Mouse (Mus musculus) embryonic stem cell, embryonic (primary cell): ENCODE results near the gene Dars2.

Source experiments
- CTCF ChIA-PET, 4 experiments: fragments of 300-600 bp in 2 of 4; fragments of 350-600 bp in 2 of 4; sonication (Branson Sonifier 250); formaldehyde crosslinking; loops; one replicate each; lab custom pipeline; 2022; ENCODE audit warnings: inconsistent platforms in 2 of 4; lab: Charles Lee
- POLR2A ChIA-PET, 4 experiments: fragments of 300-600 bp in 2 of 4; fragments of 350-600 bp in 2 of 4; sonication (Branson Sonifier 250); formaldehyde crosslinking; loops; one replicate each; lab custom pipeline; 2022; ENCODE audit warnings: antibody characterized with exemption in 4 of 4, inconsistent platforms in 1 of 4; lab: Charles Lee

Dars2 gene

DNA sequence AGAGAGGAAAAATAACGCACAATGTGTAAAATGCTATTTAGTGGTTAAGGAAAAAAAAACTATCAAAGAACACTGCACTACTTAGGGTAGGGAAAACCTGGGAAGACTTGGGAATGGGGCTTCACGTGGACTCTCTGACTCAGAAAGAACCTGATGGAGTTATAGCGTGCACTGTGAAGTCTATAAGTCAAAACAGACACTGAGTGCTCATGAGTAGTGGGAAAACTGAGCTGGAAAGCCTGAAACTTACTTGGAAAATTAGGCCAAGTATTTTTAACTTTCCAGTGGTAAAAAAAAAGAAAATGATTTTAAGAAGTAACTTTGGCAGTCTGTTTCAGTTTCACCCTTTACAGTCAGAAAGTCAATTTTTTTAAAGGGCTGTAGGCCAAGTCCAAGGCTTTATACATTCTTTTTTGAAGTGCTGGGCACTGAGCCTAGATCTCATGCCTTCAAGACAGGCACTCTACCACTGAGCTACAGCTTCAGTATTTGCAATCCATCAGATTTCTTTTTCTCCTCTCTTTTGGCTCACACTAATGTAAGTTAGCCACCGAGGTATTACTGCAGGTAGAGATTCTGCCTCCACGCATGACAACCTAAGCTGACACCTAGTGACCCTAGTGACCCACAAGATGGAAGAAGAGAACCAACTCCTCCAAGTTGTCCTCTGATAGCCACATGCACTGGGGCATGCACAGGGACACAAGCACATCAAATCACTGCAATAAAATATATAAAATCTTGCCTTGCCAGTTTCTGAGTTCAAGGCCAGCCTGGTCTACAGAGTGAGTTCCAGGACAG, 44.8 kb downstream of the Dars2 start:
- CTCF ChIA-PET, result interaction anchor here in 1 of 4 experiments (0.6 to 0.7 kb wide), 2 partner anchors 37 to 86 kb away, joined by 3 to 4 read pairs; no protein-coding TSS in a partner anchor

DNA sequence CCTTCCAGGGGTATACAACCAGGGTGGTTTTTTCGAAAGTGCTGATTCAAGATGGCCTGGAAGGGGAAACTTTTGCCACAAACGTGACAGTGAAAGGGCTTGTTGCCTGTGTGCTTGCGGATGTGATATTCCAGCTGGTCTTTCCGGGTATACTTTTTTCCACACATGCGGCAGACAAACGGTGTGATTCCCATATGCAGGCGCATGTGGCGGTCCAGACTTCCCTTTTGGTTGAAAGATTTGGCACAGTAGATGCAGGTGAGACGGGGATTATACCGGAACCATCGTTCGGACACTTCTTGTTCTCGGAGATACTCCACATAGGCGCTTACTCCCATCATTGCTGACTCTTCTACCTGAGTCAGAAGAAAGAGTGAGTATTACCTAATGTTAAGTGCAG, 50.4 kb downstream of the Dars2 start:
- ChIA-PET POLR2A (interaction anchor here (1.0 to 8.5 kb wide), 12 partner anchors 8 to 114 kb away, joined by 3 to 233 read pairs (median 7); partner anchors contain the start of gene Zbtb37 (in 4 of the 4)), CTCF (no interaction called here)

More for the DNA sequence above, 44.8 kb downstream of the Dars2 start:
- POLR2A ChIA-PET, result interaction anchor here in 3 of 4 experiments (0.6 to 15.0 kb wide), 6 partner anchors 10 to 131 kb away, joined by 3 to 267 read pairs (median 16); partner anchors contain the start of gene Zbtb37 (in 2 of the 3)

DNA sequence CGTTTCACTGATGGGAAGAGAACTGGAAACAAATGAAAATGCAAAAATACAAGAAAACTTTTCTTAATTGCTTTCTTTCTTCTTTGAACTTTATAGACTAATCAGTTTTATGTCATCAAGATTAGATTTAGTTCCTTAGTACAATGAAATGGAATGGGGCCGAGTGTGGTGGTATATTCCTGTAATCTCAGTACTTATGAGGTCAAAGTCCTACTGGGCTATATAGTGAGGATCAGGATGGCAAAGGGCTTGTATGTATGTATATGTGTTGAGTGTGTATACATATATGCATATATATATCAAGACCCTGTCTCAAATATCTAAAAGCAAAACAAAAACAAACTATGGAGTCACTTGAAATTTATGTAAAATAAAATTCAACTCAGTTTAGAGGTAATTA, 54.1 kb downstream of the Dars2 start:
- POLR2A ChIA-PET, result interaction anchor here in 2 of 4 experiments (1.1 to 8.5 kb wide), 4 partner anchors 11 to 23 kb away, joined by 3 to 233 read pairs (median 53); partner anchors contain the start of gene Zbtb37 (in 2 of the 2)
- CTCF ChIA-PET, result no interaction called here

DNA sequence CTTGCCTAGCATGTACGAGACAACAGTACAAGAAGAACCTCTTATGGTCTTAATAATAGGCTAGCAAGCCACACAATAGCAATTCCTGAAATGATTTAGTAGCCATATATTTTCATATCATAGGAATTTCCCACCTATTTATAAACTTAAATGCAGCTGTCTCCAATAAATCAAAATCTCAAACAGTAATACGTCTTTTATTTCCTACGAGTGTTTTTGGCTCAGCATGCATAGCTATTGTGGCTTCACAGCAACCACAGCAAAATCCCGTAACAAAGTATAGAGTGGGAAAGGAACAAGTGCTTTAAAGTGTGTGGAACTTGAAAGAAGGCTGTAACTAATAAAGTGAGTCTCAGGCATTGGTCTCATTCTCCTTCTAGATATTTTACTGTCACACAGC, 60.0 kb downstream of the Dars2 start:
- CTCF ChIA-PET, result no interaction called here

DNA sequence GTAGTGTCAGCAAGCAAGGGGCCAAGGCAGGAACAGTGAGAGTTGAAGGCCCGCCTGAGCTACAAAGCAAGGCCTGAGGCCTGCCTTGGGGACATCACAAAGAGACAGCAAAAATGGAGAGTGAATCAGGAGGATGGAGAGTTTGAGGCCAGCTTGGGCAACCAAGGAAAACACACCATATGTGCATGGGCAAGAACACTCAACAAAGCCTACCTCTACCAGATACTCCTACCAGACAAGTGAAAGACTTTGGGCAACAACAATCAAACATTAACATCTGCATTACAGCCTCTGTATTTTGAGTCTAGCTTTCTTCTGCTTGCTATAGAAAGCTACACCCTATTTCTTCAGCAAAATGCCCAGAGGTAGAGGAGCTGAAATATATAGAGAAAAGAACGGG, 62.4 kb downstream of the Dars2 start:
- ChIA-PET CTCF (interaction anchor here in 2 of 4 experiments (0.5 to 0.6 kb wide), 2 partner anchors 10 to 1350 kb away, joined by 3 to 4 read pairs; no protein-coding TSS in a partner anchor), POLR2A (interaction anchor here in 3 of 4 experiments (1.1 to 12.2 kb wide), 7 partner anchors 9 to 31 kb away, joined by 3 to 267 read pairs (median 6); partner anchors contain the start of gene Zbtb37 (in 3 of the 3))

More for the DNA sequence above, 60.0 kb downstream of the Dars2 start:
- POLR2A ChIA-PET, result interaction anchor here in 2 of 4 experiments (1.0 to 12.2 kb wide), 7 partner anchors 10 to 185 kb away, joined by 3 to 267 read pairs (median 4); partner anchors contain the start of genes Zbtb37 (in 2 of the 2) and Rc3h1 (in 1 of the 2)

DNA sequence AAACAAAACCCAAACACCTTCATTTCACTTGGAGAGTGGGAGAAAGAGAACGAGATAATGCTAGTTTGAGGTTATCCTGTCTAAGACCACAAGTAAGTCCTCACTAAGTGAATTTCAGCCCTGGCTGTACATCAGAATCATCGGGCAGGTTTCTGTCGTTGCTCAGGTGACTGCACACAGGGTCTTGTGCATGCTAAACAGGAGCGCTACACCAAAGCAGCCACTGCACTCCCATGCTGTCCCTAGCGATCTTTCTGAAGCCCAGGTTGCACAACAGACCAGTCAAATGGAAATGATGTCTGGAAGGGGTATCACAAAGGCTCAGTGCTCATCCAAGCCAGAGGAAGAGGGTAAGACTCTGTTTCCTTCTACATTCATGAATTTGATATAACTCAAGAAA, 64.0 kb downstream of the Dars2 start:
- ChIA-PET CTCF (interaction anchor here in 1 of 4 experiments (0.8 kb wide), 1 partner anchor 72 kb away, joined by 3 read pairs; no protein-coding TSS in a partner anchor), POLR2A (interaction anchor here (0.7 to 12.2 kb wide), 11 partner anchors 14 to 561 kb away, joined by 3 to 267 read pairs (median 5); partner anchors contain the start of gene Zbtb37 (in 4 of the 4))

DNA sequence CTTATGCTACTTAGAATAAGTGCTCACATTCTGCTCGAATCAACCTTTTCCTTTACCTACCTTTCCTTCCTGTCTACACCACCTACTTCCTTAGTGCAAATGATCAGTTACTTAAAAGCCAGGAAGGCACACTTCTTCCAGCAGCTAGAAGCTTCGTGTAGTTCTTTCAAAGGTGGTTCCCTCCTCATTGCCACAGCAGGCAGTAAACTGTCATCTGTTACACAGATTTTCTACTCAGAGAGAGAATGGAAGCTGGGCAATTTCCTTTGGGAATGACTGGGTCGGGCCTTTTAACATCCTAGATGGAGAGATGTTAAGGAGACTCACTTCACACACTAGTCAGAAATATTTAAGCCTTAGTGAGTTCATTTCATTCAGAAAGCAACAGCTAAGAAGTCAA, 64.9 kb downstream of the Dars2 start:
- ChIA-PET POLR2A (interaction anchor here (0.6 to 12.2 kb wide), 18 partner anchors 12 to 126 kb away, joined by 3 to 267 read pairs (median 4); partner anchors contain the start of genes Zbtb37 (in 4 of the 4) and Klhl20 (in 1 of the 4)), CTCF (interaction anchor here in 2 of 4 experiments (0.6 to 1.0 kb wide), 2 partner anchors 190 to 247 kb away, joined by 3 to 4 read pairs; no protein-coding TSS in a partner anchor)

DNA sequence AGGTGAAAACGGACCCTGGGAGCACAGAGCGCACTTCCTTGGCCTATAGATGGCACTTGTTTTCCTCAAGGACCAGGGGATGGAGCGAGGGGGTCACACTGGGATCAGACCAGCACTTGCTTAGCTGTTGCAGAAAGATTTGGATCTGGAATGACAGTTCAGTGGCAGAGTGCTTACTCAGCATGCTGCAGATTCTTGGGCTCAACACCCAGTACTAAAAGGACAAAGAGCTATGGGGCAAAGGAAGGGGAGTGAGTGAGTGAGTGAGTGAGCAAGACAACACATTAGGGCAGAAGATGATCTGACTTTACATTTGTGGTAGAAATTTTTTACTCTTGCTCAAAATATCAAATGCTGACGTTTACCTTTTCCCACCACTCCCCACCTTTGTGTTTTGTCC, 65.5 kb downstream of the Dars2 start:
- ChIA-PET CTCF (interaction anchor here in 2 of 4 experiments (0.6 to 1.0 kb wide), 2 partner anchors 190 to 247 kb away, joined by 3 to 4 read pairs; no protein-coding TSS in a partner anchor), POLR2A (interaction anchor here in 3 of 4 experiments (0.6 to 12.2 kb wide), 18 partner anchors 12 to 127 kb away, joined by 3 to 267 read pairs (median 4); partner anchors contain the start of genes Zbtb37 (in 3 of the 3), Klhl20 (in 1 of the 3) and Rc3h1 (in 1 of the 3))

DNA sequence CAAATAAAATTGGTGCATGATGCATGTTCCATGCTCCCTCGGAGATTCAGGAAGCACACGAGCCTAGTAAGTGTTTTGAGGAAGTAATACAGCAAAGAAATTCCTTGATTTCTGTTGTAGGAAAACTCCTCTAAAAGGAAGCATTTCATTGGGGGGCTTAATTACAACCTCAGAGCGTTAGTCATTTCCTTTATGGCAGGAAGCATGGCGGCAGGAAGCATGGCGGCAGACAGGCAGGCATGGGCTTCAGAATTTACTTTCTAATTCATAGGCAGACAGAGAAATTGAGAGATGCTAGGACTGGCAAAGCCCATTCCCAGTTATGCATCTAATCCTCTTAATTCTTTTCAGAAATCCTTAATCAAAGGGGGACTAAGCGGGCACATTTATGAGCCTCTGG, 76.6 kb downstream of the Dars2 start:
- CTCF ChIA-PET, result no interaction called here
- POLR2A ChIA-PET, result interaction anchor here in 1 of 4 experiments (2.0 kb wide), 1 partner anchor 14 kb away, joined by 4 read pairs; no protein-coding TSS in a partner anchor
